Mouse (Mus musculus): ENCODE measurements around the gene Ifitm3.

- no peak for TF ChIP-seq POLR2A (IDR thresholded peaks at IDR 0.05; ENCODE audit: insufficient read length, low read depth)
- TF ChIP-seq POLR2AphosphoS2 (IDR thresholded peaks at IDR 0.05; ENCODE audit: insufficient read length, low read depth) = no peak
- no peak for TF ChIP-seq MAX (IDR thresholded peaks at IDR 0.05; ENCODE audit: low read depth)
- no peak for TF ChIP-seq USF1 (IDR thresholded peaks at IDR 0.05; ENCODE audit: low read depth)
- TF ChIP-seq MYOG (IDR thresholded peaks at IDR 0.05; ENCODE audit: control insufficient read depth in 1 of 3, insufficient read depth in 1 of 3, insufficient read length in 2 of 3, low read depth in 2 of 3) = no peak
- TF ChIP-seq TCF3 (IDR thresholded peaks at IDR 0.05; ENCODE audit: insufficient read length, low read depth) = no peak
- TF ChIP-seq TCF12 (IDR thresholded peaks at IDR 0.05; ENCODE audit: insufficient read depth, poor library complexity, severe bottlenecking) = no peak
- TF ChIP-seq REST (IDR thresholded peaks at IDR 0.05; ENCODE audit: insufficient read depth, insufficient read length) = no peak
- TF ChIP-seq E2F4 (IDR thresholded peaks at IDR 0.05; ENCODE audit: insufficient read depth) = no peak
- no peak for TF ChIP-seq SRF (IDR thresholded peaks at IDR 0.05; ENCODE audit: control insufficient read depth, insufficient read length, low read depth)
- no peak for TF ChIP-seq MYOD1 (IDR thresholded peaks at IDR 0.05; ENCODE audit: control insufficient read depth in 1 of 3, insufficient read length in 2 of 3, low read depth in 2 of 3)
Observed at GRCm38 (mm10) chr7:140998853-140999700, 11.5 kb downstream of the Ifitm3 start.

Measured in myocyte (in vitro differentiated cells).